Mouse (Mus musculus): ENCODE measurements around the gene Mllt10. TPM values are rescaled to one million over a fixed set of nuclear protein-coding genes. Genes with fewer than 3 reads are reported as not detected.

Mllt10 gene
- polyA plus RNA-seq, 1 experiment from 2014 or later = 43.5 TPM

GRCm38 (mm10) chr2:18219569-18219968 lies 164.5 kb downstream of the Mllt10 start:
- Histone ChIP-seq H3K36me3 (ENCODE audit: control insufficient read depth, insufficient read depth, low read length) (peaks cover 44% of the 10 kb centered on the region), H3K9ac (ENCODE audit: low read length) (no peak overlapping the region), H3K9me3 (replicated peaks; ENCODE audit: control insufficient read depth, low read length) (no peaks in the 10 kb centered on the region), H3K27me3 (replicated peaks; ENCODE audit: control insufficient read depth, insufficient read depth, low read length) (no peaks in the 10 kb centered on the region), H3K4me1 (ENCODE audit: control insufficient read depth, insufficient read depth, low read length) (no peaks in the 10 kb centered on the region), H3K4me3 (ENCODE audit: low read depth, low read length) (no peak overlapping the region), H3K27ac (ENCODE audit: low read depth, low read length) (no peak overlapping the region), H3K4me2 (ENCODE audit: low read length) (no peak overlapping the region)
- WGBS = 84% methylated on average over 13 of the region's 13 CpGs
- ATAC-seq (no peak), DNase-seq (ENCODE audit: low spot score) (no peak)

DNA sequence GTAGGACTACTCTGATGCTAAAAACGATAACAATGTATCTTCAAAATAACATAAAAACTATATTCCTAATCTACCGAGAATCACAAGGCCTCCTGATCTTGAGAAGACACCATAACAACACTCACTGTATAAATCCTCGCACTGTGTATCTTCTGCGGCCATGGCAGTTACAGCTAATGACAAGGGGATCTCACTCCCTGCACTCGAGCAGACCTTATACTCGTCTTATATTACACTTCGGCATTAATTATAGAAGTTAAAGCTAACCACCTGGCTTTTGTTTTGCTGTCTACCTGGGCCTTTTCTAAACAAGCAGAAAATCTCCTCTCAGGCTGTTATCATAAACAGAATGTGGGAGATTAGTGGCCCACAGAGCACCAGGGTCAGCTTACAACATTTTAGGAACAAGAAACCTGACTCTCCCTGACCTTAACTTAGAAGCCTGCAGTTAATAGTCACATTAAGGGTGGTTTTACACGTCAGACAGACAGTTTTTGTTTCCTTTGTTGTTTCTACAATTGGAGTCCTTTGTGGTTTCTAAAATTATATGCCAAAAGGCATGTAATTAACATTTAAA lies 173.5 kb downstream of the Mllt10 start:
- Histone ChIP-seq H3K9me3 (replicated peaks; ENCODE audit: control insufficient read depth, low read length) (no peaks in the 10 kb centered on the region), H3K9ac (ENCODE audit: low read length) (no peak overlapping the region), H3K4me2 (ENCODE audit: low read length) (no peak overlapping the region), H3K4me1 (ENCODE audit: control insufficient read depth, insufficient read depth, low read length) (peaks cover 8% of the 10 kb centered on the region), H3K36me3 (ENCODE audit: control insufficient read depth, insufficient read depth, low read length) (0 out of 2 replicates have a peak, but pooled peaks cover 3% of the 10 kb centered on the region), H3K4me3 (ENCODE audit: low read depth, low read length) (no peak overlapping the region), H3K27ac (ENCODE audit: low read depth, low read length) (no peak overlapping the region), H3K27me3 (replicated peaks; ENCODE audit: control insufficient read depth, insufficient read depth, low read length) (no peaks in the 10 kb centered on the region)
- 71% methylated on average over 8 of the region's 8 CpGs for WGBS
- ATAC-seq (no peak), DNase-seq (ENCODE audit: low spot score) (no peak)

- no peak overlapping the region for H3K4me2 ChIP-seq (ENCODE audit: low read length)
- H3K36me3 ChIP-seq (ENCODE audit: control insufficient read depth, insufficient read depth, low read length) = 0 out of 2 replicates have a peak, but pooled peaks cover 3% of the 10 kb centered on the region
- 20% methylated on average over 2 of the region's 2 CpGs for WGBS
- H3K27ac ChIP-seq (ENCODE audit: low read depth, low read length) = no peak overlapping the region
- no peaks in the 10 kb centered on the region for H3K9me3 ChIP-seq (replicated peaks; ENCODE audit: control insufficient read depth, low read length)
- H3K4me1 ChIP-seq (ENCODE audit: control insufficient read depth, insufficient read depth, low read length) = peaks cover 9% of the 10 kb centered on the region
- H3K9ac ChIP-seq (ENCODE audit: low read length) = no peak overlapping the region
- H3K27me3 ChIP-seq (replicated peaks; ENCODE audit: control insufficient read depth, insufficient read depth, low read length) = no peaks in the 10 kb centered on the region
- DNase-seq (ENCODE audit: low spot score) (no peak), ATAC-seq (no peak)
- H3K4me3 ChIP-seq (ENCODE audit: low read depth, low read length) = no peak overlapping the region
Observed at GRCm38 (mm10) chr2:18229279-18229678, 174.2 kb downstream of the Mllt10 start.

- Histone ChIP-seq H3K9ac (ENCODE audit: low read length) (no peak overlapping the region), H3K4me3 (ENCODE audit: low read depth, low read length) (no peak overlapping the region), H3K36me3 (ENCODE audit: control insufficient read depth, insufficient read depth, low read length) (0 out of 2 replicates have a peak, but pooled peaks cover 3% of the 10 kb centered on the region), H3K9me3 (replicated peaks; ENCODE audit: control insufficient read depth, low read length) (no peaks in the 10 kb centered on the region), H3K4me2 (ENCODE audit: low read length) (no peak overlapping the region), H3K27me3 (replicated peaks; ENCODE audit: control insufficient read depth, insufficient read depth, low read length) (no peaks in the 10 kb centered on the region), H3K27ac (ENCODE audit: low read depth, low read length) (no peak overlapping the region), H3K4me1 (ENCODE audit: control insufficient read depth, insufficient read depth, low read length) (peaks cover 10% of the 10 kb centered on the region)
- ATAC-seq (no peak), DNase-seq (ENCODE audit: low spot score) (no peak)
- 79% methylated on average over 4 of the region's 4 CpGs for WGBS
Observed at GRCm38 (mm10) chr2:18231143-18231542, 176.1 kb downstream of the Mllt10 start.

DNA sequence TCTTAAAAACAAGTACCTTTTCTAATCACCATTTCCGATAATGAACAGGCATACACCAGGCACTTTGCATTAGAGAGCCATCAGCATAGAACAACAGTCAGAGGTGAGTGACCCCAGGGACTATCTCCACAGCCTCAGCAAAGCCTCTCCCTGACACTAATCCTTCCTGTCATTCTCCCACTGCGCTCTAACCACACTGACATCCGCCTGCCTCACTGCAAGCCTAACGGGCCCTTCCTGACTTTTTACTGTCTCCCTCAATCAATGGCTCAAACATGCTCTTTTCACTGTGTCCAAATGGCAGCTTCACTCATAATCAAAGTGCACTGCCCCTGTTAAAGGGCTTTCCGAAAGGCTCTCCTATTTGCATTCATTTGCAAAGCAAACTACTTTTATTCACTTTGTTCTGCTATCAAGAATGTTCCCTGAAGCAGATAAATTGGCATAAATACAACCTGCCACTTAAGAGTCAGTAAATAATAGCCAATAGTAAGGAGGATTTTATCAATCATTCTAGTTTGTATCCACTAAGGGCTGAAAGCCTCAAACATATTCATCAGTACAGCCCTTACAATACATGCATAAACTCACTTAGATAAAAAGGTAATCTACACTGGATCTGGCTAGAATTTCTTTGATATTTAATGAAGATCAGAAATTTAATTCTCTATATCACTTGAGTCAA lies 178.0 kb downstream of the Mllt10 start:
- Histone ChIP-seq H3K27me3 (replicated peaks; ENCODE audit: control insufficient read depth, insufficient read depth, low read length) (no peaks in the 10 kb centered on the region), H3K36me3 (ENCODE audit: control insufficient read depth, insufficient read depth, low read length) (0 out of 2 replicates have a peak, but pooled peaks cover 3% of the 10 kb centered on the region), H3K9me3 (replicated peaks; ENCODE audit: control insufficient read depth, low read length) (no peaks in the 10 kb centered on the region), H3K4me3 (ENCODE audit: low read depth, low read length) (no peak overlapping the region), H3K27ac (ENCODE audit: low read depth, low read length) (peak overlapping the region; percentile 27; the same call in 1 of the 2 replicates), H3K4me2 (ENCODE audit: low read length) (no peak overlapping the region), H3K4me1 (ENCODE audit: control insufficient read depth, insufficient read depth, low read length) (peaks cover 10% of the 10 kb centered on the region), H3K9ac (ENCODE audit: low read length) (no peak overlapping the region)
- peak; percentile 65 for ATAC-seq
- peak; percentile 60 for DNase-seq (ENCODE audit: low spot score)
- WGBS = 2% methylated on average over 5 of the region's 5 CpGs

DNA sequence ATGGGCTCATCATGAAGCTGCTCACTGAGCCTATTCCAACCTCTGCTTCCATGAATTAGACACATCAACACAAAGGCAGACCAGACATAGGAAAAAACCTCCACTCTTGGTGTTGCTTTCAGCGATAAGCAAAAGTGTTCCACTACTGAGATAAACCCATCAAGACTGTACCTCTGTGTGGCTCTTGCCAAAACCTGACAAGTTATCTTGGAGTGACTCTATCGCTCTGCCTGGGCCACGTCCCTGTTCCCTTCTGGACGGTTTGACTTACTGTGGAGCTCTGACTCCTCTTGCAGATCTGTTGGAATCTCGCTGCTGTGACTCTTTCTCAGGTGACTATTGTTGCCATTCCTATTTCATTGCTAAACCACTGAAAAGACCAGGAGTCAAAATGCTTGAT lies 180.5 kb downstream of the Mllt10 start:
- Histone ChIP-seq H3K4me2 (ENCODE audit: low read length) (no peak overlapping the region), H3K4me1 (ENCODE audit: control insufficient read depth, insufficient read depth, low read length) (peaks cover 10% of the 10 kb centered on the region), H3K9me3 (replicated peaks; ENCODE audit: control insufficient read depth, low read length) (no peaks in the 10 kb centered on the region), H3K4me3 (ENCODE audit: low read depth, low read length) (no peak overlapping the region), H3K27ac (ENCODE audit: low read depth, low read length) (no peak overlapping the region), H3K36me3 (ENCODE audit: control insufficient read depth, insufficient read depth, low read length) (no peaks in the 10 kb centered on the region), H3K9ac (ENCODE audit: low read length) (no peak overlapping the region), H3K27me3 (replicated peaks; ENCODE audit: control insufficient read depth, insufficient read depth, low read length) (no peaks in the 10 kb centered on the region)
- WGBS = 94% methylated on average over 5 of the region's 5 CpGs
- DNase-seq (ENCODE audit: low spot score) (no peak), ATAC-seq (no peak)

DNA sequence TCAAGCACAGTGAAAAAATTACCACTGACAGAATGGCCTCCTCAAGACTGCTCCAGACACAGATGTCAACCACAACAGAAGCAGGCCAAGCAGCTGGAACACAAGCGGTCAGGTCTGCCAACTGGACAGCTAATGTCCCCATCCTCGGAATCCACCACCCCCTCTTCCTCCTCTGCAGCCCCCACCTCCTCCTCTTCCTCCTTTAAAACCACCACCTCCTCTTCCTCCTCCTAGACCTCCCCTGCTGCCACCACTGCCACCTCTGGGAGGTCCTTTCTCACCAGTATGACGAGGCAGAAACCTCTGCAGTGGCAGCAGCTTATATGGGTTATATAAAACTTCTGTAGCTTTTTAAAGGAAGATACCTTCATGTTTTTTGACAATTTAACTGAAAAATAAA lies 194.2 kb downstream of the Mllt10 start:
- Histone ChIP-seq H3K4me2 (ENCODE audit: low read length) (no peak overlapping the region), H3K9me3 (replicated peaks; ENCODE audit: control insufficient read depth, low read length) (no peaks in the 10 kb centered on the region), H3K36me3 (ENCODE audit: control insufficient read depth, insufficient read depth, low read length) (peaks cover 6% of the 10 kb centered on the region), H3K9ac (ENCODE audit: low read length) (no peak overlapping the region), H3K4me3 (ENCODE audit: low read depth, low read length) (no peak overlapping the region), H3K4me1 (ENCODE audit: control insufficient read depth, insufficient read depth, low read length) (no peaks in the 10 kb centered on the region), H3K27ac (ENCODE audit: low read depth, low read length) (no peak overlapping the region), H3K27me3 (replicated peaks; ENCODE audit: control insufficient read depth, insufficient read depth, low read length) (no peaks in the 10 kb centered on the region)
- DNase-seq (ENCODE audit: low spot score) = no peak
- no peak for ATAC-seq
- WGBS = 90% methylated on average over 3 of the region's 3 CpGs

Small RNA genes within 50 kb of the gene (microRNA-seq; reads per million reads assigned to microRNA genes)
- gene Gm23638 (not detected), gene Mir7655 (3.6 reads per million, percentile 20 among the genes with 10 or more reads in this experiment)

Other genes with a start within 250 kb of the Mllt10 start
- not detected in 2 replicates for gene H2al2a, start 58.3 kb upstream of the Mllt10 start, polyA plus RNA-seq (2014; fragmentation: Nextera tagmentation; extraction: Ambion mirVana)
- gene A930004D18Rik, start 17.5 kb upstream of the Mllt10 start, polyA plus RNA-seq (2014; fragmentation: Nextera tagmentation; extraction: Ambion mirVana) = 9.9 and 11.7 TPM in 2 replicates
- gene Skida1, start 6.2 kb upstream of the Mllt10 start, polyA plus RNA-seq (2014; fragmentation: Nextera tagmentation; extraction: Ambion mirVana) = 10.8 and 13.2 TPM in 2 replicates